In genomic region chr3:126045992-126046786, GRCm38 (mm10) we compare ENCODE assay signal across 11 mouse cellular contexts.
A peak's percentile ranks its signal among the peaks of the same experiment; 100 is the strongest.
DNase-seq lines count a peak whose midpoint lies in the region; ATAC-seq and TF ChIP-seq lines count a peak whose summit lies in the region.
"Had no signal": no experiment of that assay in that cellular context is flagged by ENCODE, and none has a peak within 500 bp of the region (broad histone marks: within the 10 kb centered on the region; RNA-seq: fewer than 3 reads in every experiment).

No protein-coding gene starts in this region.

- TF ChIP-seq CTCF in layer of hippocampus, adult 2 months (conservative IDR thresholded peaks at IDR 0.05) = peak; percentile 71

- DNase-seq in cerebellum, postnatal 10 days = peak; percentile 5 to 7
- DNase-seq in cerebellum, postnatal 36 days = no peak
- DNase-seq in layer of hippocampus, adult 2 months (ENCODE audit: low spot score in 2 of 2) = peak in 1 of 2 experiments; percentile 12
- DNase-seq in layer of hippocampus, adult 9-10 months (ENCODE audit: low spot score) = no peak
- DNase-seq in brain, adult 2 months (ENCODE audit: low read depth, low spot score) = peak; percentile 68
- DNase-seq in kidney, postnatal 10 days = peak; percentile 27
- DNase-seq in layer of hippocampus, adult 11-12 months (ENCODE audit: low spot score) = no peak

- no peak for ATAC-seq in cerebellum, adult (ENCODE audit: insufficient number of reproducible peaks, low FRiP score, low TSS enrichment)

- no peak overlapping the region for H3K27ac ChIP-seq in layer of hippocampus, adult 2 months
- H3K27ac ChIP-seq: embryonic facial prominence, embryonic 15.5 days; hindbrain, embryonic 12.5 days; macrophage had no signal

- no peak overlapping the region for H3K4me3 ChIP-seq in layer of hippocampus, adult 2 months
- H3K4me3 ChIP-seq: embryonic facial prominence, embryonic 15.5 days; hindbrain, embryonic 12.5 days had no signal

Comparison
In these comparisons a context has a peak if more than half of its experiments do, and no peak if none do; other contexts are left out.
1. DNase-seq: peak in cerebellum, postnatal 10 days (2 of 2), brain, adult 2 months (single experiment) and kidney, postnatal 10 days (single experiment); none in cerebellum, postnatal 36 days (0 of 2), layer of hippocampus, adult 9-10 months (single experiment) and layer of hippocampus, adult 11-12 months (single experiment).